Mouse (Mus musculus) heart, postnatal 0 days (tissue): Measurements from ENCODE around the gene Skida1. TPM values are rescaled to one million over a fixed set of nuclear protein-coding genes. Genes with fewer than 3 reads are reported as not detected.
"Not testable (repeated sequence)": the region's sequence is repeated elsewhere in the genome, so short reads cannot be mapped to it uniquely, and the experiment has no call there.

ENCODE experiments used
- ATAC-seq: fragments of 200-750 bp; cut with Nextera tagmentation; 2 replicates; pipeline ENCODE4 v1.8.0; 2017; ENCODE audit warnings: low read depth, moderate number of reproducible peaks, moderate library complexity; ENCODE audit not compliant: insufficient read depth
- DNase-seq: peaks from one replicate; pipeline ENCODE4 v3.0.0-alpha.2; 2016; ENCODE audit warnings: low spot score
- H3K27ac ChIP-seq: fragments of 300-500 bp; sonication (generic); 2 replicates; pipeline ENCODE4 v1.5.1; 2014; ENCODE audit warnings: low read depth, mild to moderate bottlenecking
- H3K27me3 ChIP-seq: fragments of 300-500 bp; sonication (generic); 2 replicates; pipeline ENCODE4 v1.6.1; 2014; ENCODE audit warnings: low read length, mixed read lengths; ENCODE audit not compliant: control insufficient read depth, insufficient read depth
- H3K36me3 ChIP-seq: fragments of 300-500 bp; sonication (generic); replicated peaks from 2 replicates; pipeline ENCODE4 v1.6.1; 2014; ENCODE audit warnings: low read length, mixed read lengths; ENCODE audit not compliant: control insufficient read depth, insufficient read depth
- H3K4me1 ChIP-seq: fragments of 300-500 bp; sonication (generic); 2 replicates; pipeline ENCODE4 v1.6.1; 2014; ENCODE audit warnings: antibody characterized with exemption; ENCODE audit not compliant: control insufficient read depth, insufficient read depth
- H3K4me2 ChIP-seq: fragments of 300-500 bp; sonication (generic); 2 replicates; pipeline ENCODE4 v1.6.1; 2014; ENCODE audit warnings: low read depth, mild to moderate bottlenecking, low read length, moderate library complexity
- H3K4me3 ChIP-seq: fragments of 300-500 bp; sonication (generic); 2 replicates; pipeline ENCODE4 v1.5.1; 2014; ENCODE audit warnings: low read depth, low read length
- H3K9ac ChIP-seq: fragments of 300-500 bp; sonication (generic); replicated peaks from 2 replicates; pipeline ENCODE4 v1.6.1; 2014; ENCODE audit warnings: low read depth, low read length, mixed read lengths
- H3K9me3 ChIP-seq: fragments of 300-500 bp; sonication (generic); replicated peaks from 2 replicates; pipeline ENCODE4 v1.6.1; 2016; ENCODE audit warnings: low read length; ENCODE audit not compliant: control insufficient read depth
- CTCF ChIP-seq: IDR thresholded peaks from 2 replicates; pipeline ENCODE4 v1.5.1; 2016; ENCODE audit warnings: antibody characterized with exemption, control low read depth, low read depth
- EP300 ChIP-seq: IDR thresholded peaks from 2 replicates; pipeline ENCODE4 v1.6.1; 2016; ENCODE audit warnings: antibody characterized with exemption, low read depth
- WGBS: fragments of 180-500 bp; shearing (Covaris S2); extraction: QIAGEN DNeasy Blood & Tissue Kit; methylation state at CpG from one replicate; pipeline ENCODE4 v1.1.7; 2014; 5-methylcytosine and 5-hydroxymethylcytosine counted together
- polyA plus RNA-seq: library from polyadenylated mRNA; unstranded; fragments of >200 nt; fragmentation: Nextera tagmentation; extraction: Ambion mirVana; gene quantifications from 2 replicates; pipeline ENCODE4 v1.2.1, GENCODE M21; 2015
- total RNA-seq: library from RNA; depleted of rRNA; stranded (reverse); fragments of >200 nt; gene quantifications from 2 replicates; pipeline ENCODE4 v1.2.3, GENCODE M21; 2014; ENCODE audit warnings: low replicate concordance; rRNA removed

Skida1 gene
- total RNA-seq: 4.4 and 7.1 TPM in 2 replicates
- polyA plus RNA-seq: 2.2 and 2.4 TPM in 2 replicates

DNA sequence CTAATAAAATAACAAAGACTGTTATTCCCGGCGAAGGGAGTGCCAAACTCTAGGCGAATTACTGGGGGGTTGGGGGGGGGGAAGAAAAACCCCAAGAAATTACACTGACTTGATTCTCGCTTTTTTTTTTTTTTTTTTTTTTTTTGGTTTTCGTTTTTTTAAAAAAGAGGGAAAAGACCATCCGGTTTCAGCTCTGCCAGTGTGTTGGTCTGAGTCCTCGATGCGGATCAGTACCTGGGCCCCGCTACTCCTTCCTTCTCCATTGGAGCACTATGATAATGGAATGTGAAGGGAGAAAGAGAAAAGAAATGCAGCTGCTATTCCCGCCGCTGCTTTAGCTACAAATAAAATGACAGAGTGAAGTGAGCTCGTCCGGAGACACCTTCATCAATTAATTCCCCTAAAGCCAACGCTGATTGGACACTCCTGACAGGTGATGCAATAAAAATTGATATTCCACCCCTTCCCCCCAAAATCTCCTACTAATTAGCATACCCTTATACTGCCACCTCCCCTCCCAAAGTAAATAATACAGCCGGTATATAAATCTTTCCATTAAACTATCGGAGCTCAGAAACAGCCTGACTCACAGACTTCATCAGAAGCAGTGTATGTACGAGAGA is at the start of gene Skida1:
Gene Skida1, minus strand, starts transcription at position 599 of the 623 bp plus-strand sequence.
- ATAC-seq (no peak), DNase-seq (peak; percentile 71)
- Histone ChIP-seq H3K27ac (peak within 1 kb of the TSS; percentile 99), H3K4me1 (peaks cover 41% of the 10 kb centered on the region), H3K27me3 (no peaks in the 10 kb centered on the region), H3K4me3 (peak within 1 kb of the TSS; percentile 95), H3K9ac (peak within 1 kb of the TSS; percentile 97), H3K36me3 (no peaks in the 10 kb centered on the region), H3K4me2 (peak within 1 kb of the TSS; percentile 78), H3K9me3 (no peaks in the 10 kb centered on the region)
- no peak for TF ChIP-seq CTCF
- TF ChIP-seq EP300: no peak
- under 1% methylated on average over 17 of the region's 17 CpGs for WGBS

DNA sequence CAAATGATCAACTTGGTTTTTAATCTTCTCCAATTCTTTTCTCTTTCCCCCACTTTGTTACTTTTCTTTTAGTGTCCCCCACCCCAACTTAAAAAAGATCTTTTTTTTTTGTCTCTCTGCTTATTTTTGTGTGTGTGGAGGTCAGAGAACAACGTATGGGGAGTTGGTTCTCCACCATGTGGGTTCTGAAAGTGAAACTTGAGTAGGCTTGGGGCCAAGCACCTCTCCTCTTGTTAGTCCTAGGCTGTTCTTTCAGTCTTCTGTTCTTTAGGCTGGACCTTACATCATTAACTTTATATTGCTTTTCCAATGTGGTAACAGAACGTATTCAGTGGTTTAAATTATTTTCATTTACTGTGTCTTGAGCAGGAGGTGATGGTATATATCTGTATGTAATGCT is 47.0 kb upstream of the Skida1 start:
- ATAC-seq (no peak), DNase-seq (no peak)
- TF ChIP-seq CTCF: no peak
- TF ChIP-seq EP300: no peak
- no peak overlapping the region for H3K27ac ChIP-seq
- peaks cover 38% of the 10 kb centered on the region for H3K36me3 ChIP-seq
- no peak overlapping the region for H3K9ac ChIP-seq
- H3K4me3 ChIP-seq: no peak overlapping the region
- no peak overlapping the region for H3K4me2 ChIP-seq
- H3K9me3 ChIP-seq: no peaks in the 10 kb centered on the region
- no peaks in the 10 kb centered on the region for H3K4me1 ChIP-seq
- 58% methylated on average over 2 of the region's 2 CpGs for WGBS
- H3K27me3 ChIP-seq: no peaks in the 10 kb centered on the region

DNA sequence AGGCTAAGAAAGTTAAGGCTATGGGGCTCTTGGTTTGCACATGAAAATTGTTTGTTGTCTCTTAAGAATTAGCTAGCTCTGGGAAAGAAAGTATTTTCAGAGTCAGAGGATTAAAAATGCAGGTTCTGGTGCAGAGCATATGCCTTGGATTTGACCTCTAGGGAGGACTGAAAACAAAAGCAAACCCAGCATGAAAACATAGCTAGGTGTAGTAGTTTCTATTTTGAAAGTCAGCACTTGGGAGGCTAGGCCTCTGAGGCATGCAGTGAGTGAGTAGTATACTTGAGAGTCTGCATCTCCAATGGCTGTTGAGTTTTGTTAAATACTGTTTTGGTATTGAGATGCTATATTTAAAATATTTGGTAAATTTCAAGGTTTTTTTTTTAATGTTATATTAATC is 45.5 kb upstream of the Skida1 start:
- H3K27ac ChIP-seq: peak overlapping the region; percentile 30
- no peak for ATAC-seq
- H3K27me3 ChIP-seq: no peaks in the 10 kb centered on the region

DNA sequence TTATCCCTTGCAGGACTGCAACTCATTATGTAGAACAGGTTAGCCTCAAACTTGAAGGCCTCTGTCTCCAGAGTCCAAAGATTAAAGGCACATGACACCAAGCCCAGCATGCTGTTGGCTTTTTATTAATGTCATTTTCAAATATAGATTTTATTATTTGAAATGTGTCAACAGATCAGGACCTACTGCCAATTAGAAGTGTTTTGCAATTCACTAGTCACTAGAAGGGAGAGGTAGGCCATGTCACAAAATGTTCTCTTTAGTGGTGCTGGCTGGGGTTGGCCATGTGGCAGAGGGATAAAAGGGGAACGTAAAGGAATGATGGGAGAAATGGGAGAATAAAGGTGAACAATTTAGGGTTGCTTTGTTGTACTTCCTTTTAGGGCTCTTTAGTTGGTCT is 45.0 kb upstream of the Skida1 start:
- no peak for ATAC-seq
- H3K4me2 ChIP-seq: no peak overlapping the region

More for the DNA sequence above, 45.5 kb upstream of the Skida1 start:
- Histone ChIP-seq H3K4me2 (no peak overlapping the region), H3K4me3 (no peak overlapping the region), H3K36me3 (peaks cover 36% of the 10 kb centered on the region), H3K4me1 (no peaks in the 10 kb centered on the region), H3K9me3 (no peaks in the 10 kb centered on the region), H3K9ac (no peak overlapping the region)
- no peak for DNase-seq
- no peak for TF ChIP-seq CTCF
- no peak for TF ChIP-seq EP300

DNA sequence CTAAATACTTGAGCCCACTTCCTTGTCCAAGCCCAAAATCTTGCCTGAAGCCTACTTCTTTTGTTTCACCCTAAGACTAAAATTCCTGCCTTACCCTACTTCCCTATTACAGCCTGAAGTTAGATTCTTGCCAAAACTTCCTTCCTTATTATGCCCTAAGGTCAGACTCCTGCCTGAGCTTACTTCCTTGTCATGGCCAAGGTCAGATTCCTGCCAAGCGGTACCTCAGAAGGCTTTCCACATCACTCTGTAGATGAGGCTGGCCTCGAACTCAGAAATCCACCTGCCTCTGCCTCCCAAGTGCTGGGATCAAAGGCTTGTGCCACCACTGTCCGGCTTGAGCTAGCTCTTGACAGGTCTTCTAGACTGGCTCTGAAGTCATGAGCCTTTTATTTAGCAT is 38.8 kb upstream of the Skida1 start:
- not testable (repeated sequence) for H3K9me3 ChIP-seq, H3K4me2 ChIP-seq, H3K4me3 ChIP-seq, H3K27ac ChIP-seq, DNase-seq, ATAC-seq, H3K4me1 ChIP-seq, H3K9ac ChIP-seq, H3K27me3 ChIP-seq
- H3K36me3 ChIP-seq: peaks cover 65% of the 10 kb centered on the region
- 98% methylated on average over 3 of the region's 3 CpGs for WGBS

More for the DNA sequence above, 45.0 kb upstream of the Skida1 start:
- H3K4me1 ChIP-seq: no peaks in the 10 kb centered on the region
- no peaks in the 10 kb centered on the region for H3K27me3 ChIP-seq
- no peak for DNase-seq
- TF ChIP-seq CTCF: no peak
- peak overlapping the region; percentile 30 for H3K27ac ChIP-seq
- H3K9ac ChIP-seq: no peak overlapping the region
- H3K36me3 ChIP-seq: peaks cover 38% of the 10 kb centered on the region
- no peaks in the 10 kb centered on the region for H3K9me3 ChIP-seq
- H3K4me3 ChIP-seq: no peak overlapping the region
- WGBS: 89% methylated on average over 1 of the region's 1 CpGs
